Mouse (Mus musculus) CD4-positive, CD25-positive, alpha-beta regulatory T cell, adult 4 months (primary cell): ENCODE data around the gene Olfr1392. TPM values are rescaled to one million over a fixed set of nuclear protein-coding genes. Genes with fewer than 3 reads are reported as not detected.
"Not testable (repeated sequence)": the region's sequence is repeated elsewhere in the genome, so short reads cannot be mapped to it uniquely, and the experiment has no call there.

Source experiments
- ATAC-seq: one replicate; pipeline ENCODE4 v1.8.0; 2017
- polyA plus RNA-seq, 2 experiments: library from polyadenylated mRNA; unstranded; fragments of 100-300 nt; shearing (Covaris generic); gene quantifications; one replicate each; pipeline ENCODE4 v1.2.1; 2017

The Olfr1392 gene
- polyA plus RNA-seq, 2 experiments from 2014 or later, result not detected

GRCm38 (mm10) chr11:49252048-49252447 is 33.0 kb upstream of the Olfr1392 start:
- no peak for ATAC-seq

- no peak for ATAC-seq
Measured at GRCm38 (mm10) chr11:49253035-49253434, 32.0 kb upstream of the Olfr1392 start.

GRCm38 (mm10) chr11:49259296-49259695 is 25.8 kb upstream of the Olfr1392 start:
- ATAC-seq, result no peak

GRCm38 (mm10) chr11:49259829-49260228 is 25.3 kb upstream of the Olfr1392 start:
- ATAC-seq, result no peak

- no peak for ATAC-seq
Measured at GRCm38 (mm10) chr11:49260598-49261312, 24.3 kb upstream of the Olfr1392 start.

- ATAC-seq, result no peak
Measured at GRCm38 (mm10) chr11:49261313-49261855, 23.7 kb upstream of the Olfr1392 start.

GRCm38 (mm10) chr11:49262286-49262685 is 22.8 kb upstream of the Olfr1392 start:
- ATAC-seq, result no peak

GRCm38 (mm10) chr11:49263149-49263548 is 21.9 kb upstream of the Olfr1392 start:
- ATAC-seq, result no peak

GRCm38 (mm10) chr11:49264081-49264480 is 21.0 kb upstream of the Olfr1392 start:
- ATAC-seq, result no peak

- ATAC-seq, result peak; percentile 63
Measured at GRCm38 (mm10) chr11:49264622-49265021, 20.5 kb upstream of the Olfr1392 start.

GRCm38 (mm10) chr11:49265101-49265500 is 20.0 kb upstream of the Olfr1392 start:
- no peak for ATAC-seq

GRCm38 (mm10) chr11:49266671-49267070 is 18.4 kb upstream of the Olfr1392 start:
- ATAC-seq, result no peak

- no peak for ATAC-seq
Measured at GRCm38 (mm10) chr11:49267316-49267715, 17.8 kb upstream of the Olfr1392 start.

GRCm38 (mm10) chr11:49267970-49268579 is 17.0 kb upstream of the Olfr1392 start:
- ATAC-seq, result no peak

GRCm38 (mm10) chr11:49269761-49270160 is 15.3 kb upstream of the Olfr1392 start:
- ATAC-seq, result no peak

GRCm38 (mm10) chr11:49270368-49270767 is 14.7 kb upstream of the Olfr1392 start:
- ATAC-seq, result no peak

GRCm38 (mm10) chr11:49271334-49271733 is 13.7 kb upstream of the Olfr1392 start:
- peak; percentile 74 for ATAC-seq

- ATAC-seq, result no peak
Measured at GRCm38 (mm10) chr11:49273834-49274519, 11.1 kb upstream of the Olfr1392 start.

GRCm38 (mm10) chr11:49278222-49278621 is 6.9 kb upstream of the Olfr1392 start, which contains the start of gene Olfr1393:
TSS of gene Olfr1393 (plus strand) at chr11:49278304.
- no peak for ATAC-seq

- no peak for ATAC-seq
Measured at GRCm38 (mm10) chr11:49287251-49287650, 2.2 kb downstream of the Olfr1392 start.

- ATAC-seq, result no peak
Measured at GRCm38 (mm10) chr11:49292777-49293176, 7.7 kb downstream of the Olfr1392 start.

GRCm38 (mm10) chr11:49304441-49304840 is 19.4 kb downstream of the Olfr1392 start, which contains the start of gene Olfr10:
TSS of gene Olfr10 (plus strand) at chr11:49304741.
- ATAC-seq, result no peak

GRCm38 (mm10) chr11:49308547-49308946 is 23.5 kb downstream of the Olfr1392 start:
- ATAC-seq, result not testable (repeated sequence)
